Mouse (Mus musculus) neural tube, embryonic 11.5 days (tissue): Measurements from ENCODE around the gene Ptges3l. TPM values are rescaled to one million over a fixed set of nuclear protein-coding genes. Genes with fewer than 3 reads are reported as not detected.
"Not testable (repeated sequence)": the region's sequence is repeated elsewhere in the genome, so short reads cannot be mapped to it uniquely, and the experiment has no call there.

Experiments used
- ATAC-seq: fragments of 200-750 bp; cut with Nextera tagmentation; 2 replicates; pipeline ENCODE4 v1.8.0; 2017; ENCODE audit warnings: moderate number of reproducible peaks, mild to moderate bottlenecking, moderate TSS enrichment, moderate library complexity; ENCODE audit not compliant: insufficient read depth, low FRiP score, low TSS enrichment
- DNase-seq: peaks from one replicate; pipeline ENCODE4 v3.0.0-alpha.2; 2015; ENCODE audit warnings: low spot score
- H3K27ac ChIP-seq: fragments of 300-500 bp; sonication (generic); 2 replicates; pipeline ENCODE4 v1.5.1; 2014; ENCODE audit warnings: low read depth, mild to moderate bottlenecking, low read length
- H3K27me3 ChIP-seq: fragments of 300-500 bp; sonication (generic); 2 replicates; pipeline ENCODE4 v1.6.1; 2014; ENCODE audit warnings: mild to moderate bottlenecking, low read length, mixed read lengths; ENCODE audit not compliant: control insufficient read depth, insufficient read depth
- H3K36me3 ChIP-seq: fragments of 300-500 bp; sonication (generic); 2 replicates; pipeline ENCODE4 v1.6.1; 2014; ENCODE audit warnings: mild to moderate bottlenecking, low read length, moderate library complexity, mixed read lengths; ENCODE audit not compliant: control insufficient read depth, insufficient read depth
- H3K4me1 ChIP-seq: fragments of 300-500 bp; sonication (generic); 2 replicates; pipeline ENCODE4 v1.6.1; 2014; ENCODE audit warnings: low read length, mixed read lengths; ENCODE audit not compliant: control insufficient read depth, insufficient read depth
- H3K4me2 ChIP-seq: fragments of 300-500 bp; sonication (generic); 2 replicates; pipeline ENCODE4 v1.6.1; 2014; ENCODE audit warnings: low read depth, mild to moderate bottlenecking, moderate library complexity
- H3K4me3 ChIP-seq: fragments of 300-500 bp; sonication (generic); 2 replicates; pipeline ENCODE4 v1.5.1; 2014; ENCODE audit warnings: low read depth, low read length
- H3K9ac ChIP-seq: fragments of 300-500 bp; sonication (generic); 2 replicates; pipeline ENCODE4 v1.6.1; 2014; ENCODE audit warnings: mild to moderate bottlenecking, low read length
- H3K9me3 ChIP-seq: fragments of 300-500 bp; sonication (generic); 2 replicates; pipeline ENCODE4 v1.6.1; 2016; ENCODE audit warnings: low read length; ENCODE audit not compliant: control insufficient read depth
- WGBS: fragments of 180-500 bp; shearing (Covaris S2); extraction: QIAGEN DNeasy Blood & Tissue Kit; methylation state at CpG from one replicate; pipeline ENCODE4 v1.1.7; 2014; 5-methylcytosine and 5-hydroxymethylcytosine counted together
- polyA plus RNA-seq: library from polyadenylated mRNA; unstranded; fragments of >200 nt; fragmentation: Nextera tagmentation; extraction: Ambion mirVana; gene quantifications from 2 replicates; pipeline ENCODE4 v1.2.1, GENCODE M21; 2014

The Ptges3l gene
- polyA plus RNA-seq, 1 experiment from 2014 or later: 6.9 TPM

DNA sequence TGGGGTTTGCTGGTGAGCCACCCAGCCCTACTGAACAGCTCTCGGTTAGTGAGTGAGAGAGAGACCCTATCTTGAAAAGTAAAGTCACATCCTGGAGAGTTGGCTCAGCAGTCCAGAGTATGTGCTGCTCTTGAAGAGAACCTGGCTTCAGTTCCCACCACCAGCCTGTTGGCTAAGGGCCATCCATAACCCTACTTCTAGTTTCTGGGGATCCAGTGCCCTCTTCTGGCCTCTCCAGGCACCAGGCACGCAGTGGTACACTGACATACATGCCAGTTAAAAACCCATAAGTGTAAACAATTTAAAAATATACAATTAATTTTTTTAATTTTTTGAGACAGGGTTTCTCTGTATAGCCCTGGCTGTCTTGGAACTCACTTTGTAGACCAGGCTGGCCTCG lies 25.3 kb upstream of the Ptges3l start:
- Histone ChIP-seq H3K27me3 (no peaks in the 10 kb centered on the region), H3K4me1 (no peaks in the 10 kb centered on the region), H3K4me2 (no peak overlapping the region), H3K27ac (no peak overlapping the region), H3K9me3 (no peaks in the 10 kb centered on the region), H3K9ac (no peak overlapping the region), H3K36me3 (no peaks in the 10 kb centered on the region), H3K4me3 (no peak overlapping the region)
- 78% methylated on average over 3 of the region's 3 CpGs for WGBS
- ATAC-seq: no peak
- DNase-seq: no peak

GRCm38 (mm10) chr11:101449596-101449995 lies 24.5 kb upstream of the Ptges3l start:
- not testable (repeated sequence) for ATAC-seq

GRCm38 (mm10) chr11:101448899-101449298 lies 23.8 kb upstream of the Ptges3l start:
- 83% methylated on average over 4 of the region's 4 CpGs for WGBS
- Histone ChIP-seq H3K4me3 (no peak overlapping the region), H3K27me3 (no peaks in the 10 kb centered on the region), H3K36me3 (peaks cover 11% of the 10 kb centered on the region), H3K4me2 (0 out of 2 replicates have a peak overlapping the region, but pooled peaks have one; percentile 9), H3K4me1 (peaks cover under 1% of the 10 kb centered on the region; the same call in 1 of the 2 replicates), H3K9ac (no peak overlapping the region), H3K27ac (no peak overlapping the region), H3K9me3 (no peaks in the 10 kb centered on the region)
- DNase-seq (no peak), ATAC-seq (no peak)

More at GRCm38 (mm10) chr11:101449596-101449995, 24.5 kb upstream of the Ptges3l start:
- H3K27ac ChIP-seq, H3K36me3 ChIP-seq, DNase-seq, H3K4me3 ChIP-seq, H3K27me3 ChIP-seq, H3K9me3 ChIP-seq, H3K4me1 ChIP-seq, H3K4me2 ChIP-seq, H3K9ac ChIP-seq: not testable (repeated sequence)
- WGBS: 91% methylated on average over 4 of the region's 4 CpGs

DNA sequence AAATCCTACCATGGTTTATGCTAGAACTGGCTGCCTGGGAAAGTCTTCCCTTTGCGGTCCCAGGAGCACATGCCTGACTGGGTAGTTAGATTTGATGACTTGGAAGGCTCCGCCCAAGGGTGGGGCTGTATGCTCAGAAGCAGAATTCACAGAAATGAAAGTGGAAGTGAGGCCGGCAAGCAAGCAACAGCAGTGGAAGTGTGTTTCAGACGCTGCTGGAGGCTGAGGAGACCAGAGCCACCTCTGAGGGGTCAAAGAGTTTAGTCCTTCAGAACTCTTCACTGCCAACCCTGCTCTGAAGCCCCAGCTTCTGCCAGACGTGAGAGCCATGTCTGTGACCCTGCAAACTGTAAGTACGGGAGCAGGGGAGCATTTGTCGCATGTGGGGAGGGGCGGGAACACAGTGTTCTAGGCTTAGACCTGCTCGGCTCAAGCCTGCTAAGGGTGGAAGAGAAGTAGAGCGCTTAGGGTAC lies 23.2 kb upstream of the Ptges3l start, which contains the start of gene Ifi35:
Gene Ifi35, plus strand, starts transcription at position 134 of the 473 bp plus-strand sequence.
- Histone ChIP-seq H3K27ac (no peak within 1 kb of the TSS), H3K27me3 (no peaks in the 10 kb centered on the region), H3K4me1 (peaks cover 3% of the 10 kb centered on the region; the same call in 1 of the 2 replicates), H3K36me3 (peaks cover 15% of the 10 kb centered on the region), H3K4me3 (peak within 1 kb of the TSS; percentile 15; the same call in 1 of the 2 replicates), H3K4me2 (0 out of 2 replicates have a peak within 1 kb of the TSS, but pooled peaks have one; percentile 9), H3K9ac (0 out of 2 replicates have a peak within 1 kb of the TSS, but pooled peaks have one; percentile 7), H3K9me3 (no peaks in the 10 kb centered on the region)
- DNase-seq (no peak), ATAC-seq (no peak)
- 33% methylated on average over 10 of the region's 10 CpGs for WGBS

DNA sequence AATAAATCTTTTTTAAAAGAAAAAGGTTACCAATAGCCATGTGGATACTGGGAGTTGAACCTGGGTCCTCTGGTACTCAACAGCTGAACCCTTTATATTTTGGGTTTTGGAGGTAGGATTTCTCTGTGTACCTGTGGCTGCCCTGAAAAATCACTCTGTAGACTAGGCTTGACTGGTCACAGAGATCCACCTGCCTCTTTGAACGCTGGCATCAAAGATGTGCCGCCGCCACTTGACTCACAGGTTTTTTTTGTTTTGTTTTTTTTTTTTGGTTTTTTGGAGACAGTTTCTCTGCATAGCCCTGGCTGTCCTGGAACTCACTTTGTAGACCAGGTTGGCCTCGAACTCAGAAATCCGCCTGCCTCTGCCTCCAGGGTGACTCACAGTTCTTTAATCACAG lies 22.7 kb upstream of the Ptges3l start:
- Histone ChIP-seq H3K27ac (no peak overlapping the region), H3K4me3 (no peak overlapping the region), H3K9me3 (no peaks in the 10 kb centered on the region), H3K4me2 (no peak overlapping the region), H3K4me1 (peaks cover 3% of the 10 kb centered on the region; the same call in 1 of the 2 replicates), H3K9ac (no peak overlapping the region), H3K36me3 (peaks cover 15% of the 10 kb centered on the region), H3K27me3 (no peaks in the 10 kb centered on the region)
- WGBS: 91% methylated on average over 5 of the region's 5 CpGs
- no peak for DNase-seq
- no peak for ATAC-seq

DNA sequence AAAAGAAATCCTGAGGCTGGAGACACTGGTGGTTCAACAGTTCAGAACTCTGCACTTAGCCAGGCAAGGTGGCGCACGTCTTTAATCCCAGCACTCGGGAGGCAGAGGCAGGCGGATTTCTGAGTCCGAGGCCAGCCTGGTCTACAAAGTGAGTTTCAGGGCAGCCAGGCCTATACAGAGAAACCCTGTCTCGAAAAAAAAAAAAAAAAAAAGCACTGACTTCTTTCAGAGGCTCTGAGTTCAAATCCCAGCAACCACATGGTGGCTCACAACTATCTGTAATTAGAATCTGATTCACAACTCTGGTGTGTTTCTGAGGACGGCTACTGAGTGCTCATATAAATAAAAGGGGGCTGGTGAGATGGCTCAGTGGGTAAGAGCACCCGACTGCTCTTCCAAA lies 21.7 kb upstream of the Ptges3l start:
- not testable (repeated sequence) for H3K4me3 ChIP-seq, H3K27ac ChIP-seq, H3K4me2 ChIP-seq, H3K9ac ChIP-seq, DNase-seq, ATAC-seq, H3K27me3 ChIP-seq, H3K9me3 ChIP-seq, H3K4me1 ChIP-seq
- WGBS: 94% methylated on average over 8 of the region's 8 CpGs
- H3K36me3 ChIP-seq: peaks cover 15% of the 10 kb centered on the region

DNA sequence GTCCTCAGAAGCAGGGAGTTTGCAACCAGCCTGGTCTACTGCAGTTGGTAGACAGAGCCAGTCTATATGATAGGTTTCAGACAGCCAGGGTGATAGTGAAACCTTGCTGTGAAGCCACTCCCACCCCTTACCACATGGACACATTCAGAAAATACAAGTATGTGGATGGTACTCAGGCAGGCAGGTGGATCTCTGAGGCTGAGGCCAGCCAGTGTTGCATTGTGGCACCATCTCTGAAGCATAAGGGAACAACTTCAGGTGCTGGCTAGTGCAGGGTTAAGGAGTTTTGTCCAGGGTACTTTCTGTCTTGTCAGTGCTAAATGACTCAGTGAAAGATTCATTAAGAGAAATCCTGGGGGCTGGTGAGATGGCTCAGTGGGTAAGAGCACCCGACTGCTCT lies 21.2 kb upstream of the Ptges3l start:
- Histone ChIP-seq H3K27me3 (no peaks in the 10 kb centered on the region), H3K9ac (no peak overlapping the region), H3K4me2 (no peak overlapping the region), H3K36me3 (peaks cover 15% of the 10 kb centered on the region), H3K4me1 (peaks cover 3% of the 10 kb centered on the region; the same call in 1 of the 2 replicates), H3K27ac (no peak overlapping the region), H3K9me3 (no peaks in the 10 kb centered on the region), H3K4me3 (no peak overlapping the region)
- ATAC-seq: no peak
- 88% methylated on average over 1 of the region's 1 CpGs for WGBS
- no peak for DNase-seq

GRCm38 (mm10) chr11:101442760-101443159 lies 17.6 kb upstream of the Ptges3l start:
- peak overlapping the region; percentile 92 for H3K4me3 ChIP-seq
- peak overlapping the region; percentile 90 for H3K27ac ChIP-seq
- DNase-seq (no peak), ATAC-seq (peak; percentile 9; the same call in 1 of the 2 replicates)
- H3K36me3 ChIP-seq: peaks cover 15% of the 10 kb centered on the region
- under 1% methylated on average over 14 of the region's 14 CpGs for WGBS
- H3K9ac ChIP-seq: peak overlapping the region; percentile 96
- H3K27me3 ChIP-seq: no peaks in the 10 kb centered on the region
- H3K4me1 ChIP-seq: peaks cover 3% of the 10 kb centered on the region; the same call in 1 of the 2 replicates
- no peaks in the 10 kb centered on the region for H3K9me3 ChIP-seq
- H3K4me2 ChIP-seq: peak overlapping the region; percentile 99

GRCm38 (mm10) chr11:101442127-101442693 lies 17.1 kb upstream of the Ptges3l start, which contains the start of gene Rpl27:
Gene Rpl27, plus strand, starts transcription at chr11:101442298.
- Histone ChIP-seq H3K9ac (peak within 1 kb of the TSS; percentile 96), H3K4me3 (peak within 1 kb of the TSS; percentile 92), H3K27me3 (no peaks in the 10 kb centered on the region), H3K4me1 (peaks cover 3% of the 10 kb centered on the region; the same call in 1 of the 2 replicates), H3K9me3 (no peaks in the 10 kb centered on the region), H3K4me2 (peak within 1 kb of the TSS; percentile 99), H3K36me3 (peaks cover 15% of the 10 kb centered on the region), H3K27ac (peak within 1 kb of the TSS; percentile 90)
- ATAC-seq: peak; percentile 96
- WGBS: under 1% methylated on average over 42 of the region's 42 CpGs
- peak; percentile 98 for DNase-seq
